Mouse (Mus musculus) frontal cortex, adult 2 months (tissue): ENCODE measurements around the gene Trappc1. TPM values are rescaled to one million over a fixed set of nuclear protein-coding genes. Genes with fewer than 3 reads are reported as not detected.
A peak's percentile ranks its signal among the peaks of the same experiment; 100 is the strongest.
"Not testable (repeated sequence)": the region's sequence is repeated elsewhere in the genome, so short reads cannot be mapped to it uniquely, and the experiment has no call there.

ENCODE experiments used
- DNase-seq, 2 experiments: peaks; one replicate each; pipeline ENCODE4 v3.0.0; 2022; ENCODE audit warnings: low spot score in 1 of 2; ENCODE audit errors: extremely low spot score in 1 of 2
- polyA plus RNA-seq: library from polyadenylated mRNA; depleted of rRNA; stranded (reverse); fragments of >200 nt; gene quantifications from 2 replicates; pipeline ENCODE4 v1.2.3, GENCODE M21; 2012; rRNA removed

Trappc1 gene
- 73.4 and 85.0 TPM in 2 replicates for polyA plus RNA-seq

- peak; percentile 98 to 99 for DNase-seq
These were observed at the start of gene Trappc1, which contains the start of gene Cntrob for GRCm38 (mm10) chr11:69323667-69324111. Gene Trappc1, plus strand, starts transcription at chr11:69323980. Gene Cntrob, minus strand, starts transcription at chr11:69323775.

GRCm38 (mm10) chr11:69275650-69276049 is 48.1 kb upstream of the Trappc1 start:
- DNase-seq, result no peak

DNA sequence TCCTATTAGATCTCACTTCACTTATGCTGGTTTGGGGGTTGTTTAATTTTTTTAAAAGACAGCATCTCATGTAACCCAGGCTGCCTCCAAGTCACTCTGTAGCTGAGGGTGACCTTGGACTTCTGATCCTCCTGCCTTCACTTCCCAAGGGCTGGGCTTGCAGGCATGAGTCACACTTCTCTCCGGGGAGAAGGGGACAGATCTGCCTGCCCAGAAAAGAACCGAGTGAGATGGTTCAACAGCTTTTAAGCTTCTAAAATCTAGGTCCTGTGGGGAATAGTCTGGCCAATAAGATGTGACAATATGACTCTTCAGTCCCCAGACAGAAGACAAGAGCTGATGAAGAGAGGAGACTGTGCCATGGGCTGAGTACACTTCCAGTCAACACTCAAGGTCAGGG is 47.7 kb upstream of the Trappc1 start:
- no peak for DNase-seq

DNA sequence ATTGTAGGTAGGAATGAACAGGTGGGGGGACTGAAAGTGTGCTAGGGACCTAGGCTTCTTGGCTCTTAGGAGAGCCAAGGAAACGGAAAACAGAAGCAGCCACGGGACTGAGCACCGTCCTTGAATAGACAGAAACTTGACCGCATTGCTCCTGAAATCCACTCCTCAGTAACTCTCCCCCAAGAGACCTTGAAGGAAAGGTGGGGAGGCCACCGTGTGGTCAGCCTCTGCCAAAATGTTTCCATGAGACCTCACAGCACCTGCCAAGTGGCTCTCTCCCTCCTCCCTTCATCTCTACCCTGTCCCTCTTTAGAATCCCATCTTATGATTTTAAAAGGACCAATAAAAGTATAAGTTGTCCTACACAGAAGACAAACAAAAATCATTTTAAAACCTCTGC is 46.5 kb upstream of the Trappc1 start:
- DNase-seq, result no peak

DNA sequence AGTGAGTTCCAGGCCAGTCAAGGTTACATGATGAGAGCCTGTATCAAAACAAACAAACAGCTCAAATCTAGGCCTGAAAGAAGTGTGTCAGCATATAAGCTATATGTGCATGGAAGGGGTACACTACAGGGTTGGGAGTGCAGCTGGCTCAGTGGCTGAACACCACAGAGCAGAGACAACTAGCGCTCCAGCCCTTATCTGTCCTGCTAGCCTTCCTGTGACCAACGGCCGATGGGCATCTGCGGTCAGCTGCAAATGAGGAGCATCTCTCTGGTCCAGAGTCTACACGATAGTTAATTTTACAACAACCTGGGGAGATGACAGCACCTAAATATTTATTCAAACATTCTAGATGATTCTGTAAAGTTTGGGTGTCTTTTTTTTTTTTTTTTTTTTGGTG is 32.7 kb upstream of the Trappc1 start:
- DNase-seq, result no peak

DNA sequence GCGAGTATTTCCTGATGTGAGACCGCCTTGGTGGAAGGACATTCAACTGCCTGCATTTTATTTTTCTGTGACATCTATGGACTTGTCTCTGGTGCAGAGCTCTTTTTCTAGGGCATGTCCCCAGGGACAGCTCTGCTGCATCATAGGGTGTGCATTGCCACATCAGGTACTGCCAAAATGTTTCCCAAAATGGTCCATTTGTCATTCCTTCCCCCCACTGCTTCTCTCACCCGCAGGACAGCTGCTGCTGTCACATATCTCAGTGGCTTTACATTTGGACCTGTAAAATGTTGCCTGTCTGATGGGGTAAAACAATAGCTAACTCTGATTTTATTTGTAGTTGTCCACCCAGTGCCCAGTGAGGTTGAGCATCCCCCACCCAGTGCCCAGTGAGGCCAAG is 28.5 kb upstream of the Trappc1 start:
- peak; percentile 18 to 28 for DNase-seq

DNA sequence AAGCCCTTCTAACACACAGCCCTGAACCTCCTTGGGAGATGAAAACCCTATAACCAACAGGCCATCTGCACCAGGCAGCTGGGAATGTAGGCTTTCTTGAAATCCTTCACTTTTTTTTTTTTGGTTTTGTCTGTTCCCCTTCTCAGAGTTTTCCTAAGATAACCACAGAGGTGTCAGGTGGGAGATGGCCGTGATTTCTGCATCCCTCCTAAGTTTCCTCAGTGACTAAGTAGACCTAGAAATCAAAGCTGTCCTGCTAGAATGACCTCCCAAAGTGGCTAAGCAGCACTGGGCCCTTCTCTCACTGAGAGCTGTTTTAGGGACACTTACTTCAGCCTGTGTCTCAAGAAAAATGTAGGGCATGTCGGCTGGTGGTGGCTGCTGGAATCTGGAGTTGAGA is 26.0 kb upstream of the Trappc1 start:
- DNase-seq, result peak in 1 of 2 experiments; percentile 25

- DNase-seq, result no peak
These were observed 25.5 kb upstream of the Trappc1 start for GRCm38 (mm10) chr11:69298231-69298630.

DNA sequence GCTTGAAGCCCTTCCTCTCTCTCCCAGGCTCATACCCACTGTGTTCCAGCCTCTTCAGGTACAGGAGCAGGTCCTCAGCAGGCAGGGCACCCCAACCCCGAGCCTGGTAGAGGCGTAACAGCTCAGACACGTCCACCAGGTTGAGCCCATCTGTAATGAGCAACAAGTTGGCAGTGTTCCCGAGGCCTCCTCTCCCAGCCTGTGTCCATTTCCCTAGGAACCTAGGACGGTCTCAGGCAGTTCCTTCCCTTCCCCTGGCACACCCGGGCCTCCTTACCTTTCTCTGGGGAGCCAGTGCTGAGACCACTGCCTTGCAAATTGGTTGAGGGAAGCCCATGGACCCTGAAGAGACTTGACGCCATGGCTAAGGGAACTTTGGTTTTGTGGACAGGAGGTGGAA is 21.0 kb upstream of the Trappc1 start:
- DNase-seq, result no peak

GRCm38 (mm10) chr11:69305291-69305690 is 18.5 kb upstream of the Trappc1 start:
- DNase-seq, result no peak

DNA sequence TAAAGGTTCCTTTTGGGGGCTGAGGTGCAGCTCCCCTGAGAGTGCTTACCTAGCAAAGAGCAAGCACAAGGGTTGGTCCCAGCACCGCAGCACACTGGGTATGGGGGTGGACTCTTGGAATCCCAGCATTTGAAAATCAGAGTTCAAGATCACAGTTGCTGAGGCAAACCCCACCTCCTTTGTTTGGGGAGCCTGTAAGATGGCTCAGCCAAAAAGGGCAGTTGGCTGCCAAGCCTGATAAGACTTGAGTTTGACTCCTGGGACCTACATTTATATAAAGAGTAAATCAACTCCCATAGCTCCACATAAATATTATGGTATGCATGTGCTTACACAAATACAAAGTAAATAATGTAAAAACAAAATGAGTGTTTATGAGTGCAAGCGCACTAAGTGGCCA is 17.7 kb upstream of the Trappc1 start:
- no peak for DNase-seq

GRCm38 (mm10) chr11:69311266-69311665 is 12.5 kb upstream of the Trappc1 start:
- no peak for DNase-seq

DNA sequence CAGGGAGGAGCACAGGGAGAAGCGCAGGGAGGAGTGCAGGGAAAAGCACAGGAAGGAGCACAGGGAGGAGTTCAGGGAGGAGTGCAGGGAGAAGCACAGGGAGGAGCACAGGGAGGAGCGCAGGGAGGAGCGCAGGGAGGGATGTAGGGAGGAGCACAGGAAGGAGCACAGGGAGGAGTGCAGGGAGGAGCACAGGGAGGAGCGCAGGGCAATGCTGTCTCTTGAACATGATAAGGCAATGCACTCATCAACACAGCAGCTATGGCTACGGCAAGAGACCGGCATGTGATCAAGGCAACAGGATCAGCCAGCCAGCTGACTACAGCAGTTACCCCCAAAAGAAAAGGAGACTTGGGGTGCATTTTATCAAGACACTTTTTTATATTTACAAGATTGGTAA is 7.4 kb upstream of the Trappc1 start:
- DNase-seq, result no peak

DNA sequence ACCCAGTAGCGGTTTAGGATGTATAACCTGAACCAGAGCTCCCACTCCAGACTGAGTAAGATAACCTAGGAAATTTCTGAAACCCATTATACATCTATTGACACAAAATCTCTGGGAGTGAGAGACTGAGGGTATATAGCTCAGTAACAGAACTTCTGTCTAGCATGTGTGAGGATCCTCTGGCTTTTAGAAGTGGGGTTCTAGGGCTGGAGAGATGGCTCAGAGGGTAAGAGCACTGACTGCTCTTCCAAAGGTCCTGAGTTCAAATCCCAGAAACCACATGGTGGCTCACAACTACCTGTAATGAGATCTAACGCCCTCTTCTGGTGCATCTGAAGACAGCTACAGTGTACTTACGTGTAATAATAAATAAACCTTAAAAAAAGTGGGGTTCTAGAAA is 5.8 kb upstream of the Trappc1 start:
- DNase-seq, result not testable (repeated sequence)

DNA sequence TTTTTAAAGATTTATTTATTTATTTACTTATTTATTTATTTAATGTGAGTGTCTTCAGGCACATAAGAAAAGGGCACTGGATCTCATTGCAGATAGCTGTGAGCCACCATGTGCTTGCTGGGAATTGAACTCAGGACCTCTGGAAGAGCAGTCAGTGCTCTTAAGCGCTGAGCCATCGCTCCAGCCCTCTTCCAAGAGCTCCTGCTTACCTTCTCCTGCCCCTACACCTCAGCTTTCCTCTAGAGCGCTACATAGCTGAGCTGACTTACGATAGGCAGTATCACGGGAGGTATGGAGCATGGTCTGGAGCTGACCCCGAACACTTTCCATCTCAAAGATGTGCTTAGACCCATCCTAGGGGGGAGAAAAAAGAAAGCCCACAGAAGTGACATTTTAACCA is 2.2 kb upstream of the Trappc1 start:
- no peak for DNase-seq

GRCm38 (mm10) chr11:69322010-69322409 is 1.8 kb upstream of the Trappc1 start:
- peak in 1 of 2 experiments; percentile 50 for DNase-seq

GRCm38 (mm10) chr11:69322693-69323471 is 898 bp upstream of the Trappc1 start:
- DNase-seq, result no peak

GRCm38 (mm10) chr11:69324749-69325148 is 969 bp downstream of the Trappc1 start:
- DNase-seq, result no peak

DNA sequence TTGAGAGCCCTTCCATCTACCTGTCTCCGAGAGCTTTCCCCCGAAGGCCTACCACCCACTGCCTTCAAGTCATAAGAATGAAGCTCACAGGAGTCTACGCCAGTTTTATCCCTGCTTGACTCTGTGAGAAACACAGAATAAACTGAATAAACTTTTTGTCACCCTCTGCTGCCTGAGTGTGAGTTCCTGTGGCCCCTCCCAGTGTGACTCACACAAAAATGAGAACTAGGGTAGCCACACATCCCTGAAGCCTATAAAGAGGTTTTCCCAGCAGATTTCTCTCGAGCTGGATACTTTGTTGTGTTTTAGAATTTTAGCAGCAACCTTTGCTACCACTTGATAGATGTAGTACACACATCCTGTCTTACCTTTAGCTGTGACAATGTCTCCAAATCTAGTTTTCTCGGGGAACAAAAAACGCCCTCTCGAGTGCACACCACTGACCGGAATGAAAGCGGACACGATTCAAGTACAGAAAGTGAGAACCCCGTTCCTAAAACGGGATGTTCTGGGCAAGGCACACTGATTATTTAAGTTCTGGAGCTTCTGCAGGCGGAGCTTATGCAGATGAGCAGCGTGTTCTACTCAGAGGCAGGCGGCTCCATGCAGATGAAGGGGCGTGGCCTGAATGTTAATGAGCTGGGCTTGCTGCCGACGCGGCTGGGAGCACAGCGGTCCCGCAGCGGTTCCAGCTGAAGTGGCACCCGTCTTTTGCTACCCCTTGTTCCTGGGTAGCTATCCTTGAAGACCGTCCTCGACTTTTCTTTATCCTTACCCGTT is 2.0 kb downstream of the Trappc1 start, which contains the start of gene Kcnab3:
Kcnab3 (plus strand) TSS at position 631 of the 780 bp plus-strand sequence.
- DNase-seq, result peak; percentile 71 to 91

- DNase-seq, result no peak
These were observed 2.8 kb downstream of the Trappc1 start for GRCm38 (mm10) chr11:69326408-69327156.

GRCm38 (mm10) chr11:69327157-69327442 is 3.3 kb downstream of the Trappc1 start:
- DNase-seq, result no peak
